Mouse (Mus musculus): ENCODE results near the gene Ttc28. TPM values are rescaled to one million over a fixed set of nuclear protein-coding genes. Genes with fewer than 3 reads are reported as not detected.

Gene Ttc28
- total and polyA plus RNA-seq, 2 experiments = 0.81 to 0.83 TPM

GRCm38 (mm10) chr5:111222820-111223219, 343.2 kb downstream of the Ttc28 start:
- no peak for DNase-seq (ENCODE audit: extremely low read depth, low read depth, low spot score)
- H3K9ac ChIP-seq (ENCODE audit: low read depth, low read length) = no peak overlapping the region
- TF ChIP-seq POLR2A (IDR thresholded peaks at IDR 0.05; ENCODE audit: extremely low read depth, insufficient read depth, low read length) (no peak), CTCF (IDR thresholded peaks at IDR 0.05; ENCODE audit: low read depth, low read length) (no peak)
- WGBS = 47% methylated on average over 11 of the region's 11 CpGs
- no peaks in the 10 kb centered on the region for H3K27me3 ChIP-seq (ENCODE audit: control insufficient read depth, insufficient read depth, low read length)
- 0 out of 2 replicates have a peak, but pooled peaks cover 3% of the 10 kb centered on the region for H3K4me1 ChIP-seq (ENCODE audit: control insufficient read depth, insufficient read depth, low read length)
- H3K27ac ChIP-seq (replicated peaks; ENCODE audit: insufficient read depth, low read depth, low read length) = no peak overlapping the region
- no peak overlapping the region for H3K4me3 ChIP-seq (ENCODE audit: insufficient read depth, low read depth, low read length)
- H3K36me3 ChIP-seq (ENCODE audit: control insufficient read depth, insufficient read depth, low read length) = no peaks in the 10 kb centered on the region
- no peaks in the 10 kb centered on the region for H3K79me2 ChIP-seq (ENCODE audit: control insufficient read depth, insufficient read depth, low read length)

GRCm38 (mm10) chr5:111225306-111225705, 345.7 kb downstream of the Ttc28 start:
- H3K4me1 ChIP-seq (ENCODE audit: control insufficient read depth, insufficient read depth, low read length) = peaks cover 5% of the 10 kb centered on the region; the same call in 1 of the 2 replicates
- TF ChIP-seq CTCF (IDR thresholded peaks at IDR 0.05; ENCODE audit: low read depth, low read length) (no peak), POLR2A (IDR thresholded peaks at IDR 0.05; ENCODE audit: extremely low read depth, insufficient read depth, low read length) (no peak)
- no peak for DNase-seq (ENCODE audit: extremely low read depth, low read depth, low spot score)
- 93% methylated on average over 11 of the region's 11 CpGs for WGBS
- no peaks in the 10 kb centered on the region for H3K36me3 ChIP-seq (ENCODE audit: control insufficient read depth, insufficient read depth, low read length)
- H3K27ac ChIP-seq (replicated peaks; ENCODE audit: insufficient read depth, low read depth, low read length) = no peak overlapping the region
- H3K27me3 ChIP-seq (ENCODE audit: control insufficient read depth, insufficient read depth, low read length) = no peaks in the 10 kb centered on the region
- no peak overlapping the region for H3K9ac ChIP-seq (ENCODE audit: low read depth, low read length)
- H3K4me3 ChIP-seq (ENCODE audit: insufficient read depth, low read depth, low read length) = no peak overlapping the region
- no peaks in the 10 kb centered on the region for H3K79me2 ChIP-seq (ENCODE audit: control insufficient read depth, insufficient read depth, low read length)

- H3K9ac ChIP-seq (ENCODE audit: low read depth, low read length) = no peak overlapping the region
- H3K27me3 ChIP-seq (ENCODE audit: control insufficient read depth, insufficient read depth, low read length) = no peaks in the 10 kb centered on the region
- no peaks in the 10 kb centered on the region for H3K79me2 ChIP-seq (ENCODE audit: control insufficient read depth, insufficient read depth, low read length)
- H3K4me1 ChIP-seq (ENCODE audit: control insufficient read depth, insufficient read depth, low read length) = peaks cover 5% of the 10 kb centered on the region; the same call in 1 of the 2 replicates
- H3K36me3 ChIP-seq (ENCODE audit: control insufficient read depth, insufficient read depth, low read length) = no peaks in the 10 kb centered on the region
- TF ChIP-seq CTCF (IDR thresholded peaks at IDR 0.05; ENCODE audit: low read depth, low read length) = no peak
- no peak for TF ChIP-seq POLR2A (IDR thresholded peaks at IDR 0.05; ENCODE audit: extremely low read depth, insufficient read depth, low read length)
- no peak overlapping the region for H3K27ac ChIP-seq (replicated peaks; ENCODE audit: insufficient read depth, low read depth, low read length)
- 81% methylated on average over 10 of the region's 10 CpGs for WGBS
- no peak for DNase-seq (ENCODE audit: extremely low read depth, low read depth, low spot score)
- no peak overlapping the region for H3K4me3 ChIP-seq (ENCODE audit: insufficient read depth, low read depth, low read length)
Observed at GRCm38 (mm10) chr5:111226486-111226885, 346.9 kb downstream of the Ttc28 start.

- no peak for TF ChIP-seq CTCF (IDR thresholded peaks at IDR 0.05; ENCODE audit: low read depth, low read length)
- TF ChIP-seq POLR2A (IDR thresholded peaks at IDR 0.05; ENCODE audit: extremely low read depth, insufficient read depth, low read length) = no peak
- WGBS = 75% methylated on average over 5 of the region's 5 CpGs
- H3K4me1 ChIP-seq (ENCODE audit: control insufficient read depth, insufficient read depth, low read length) = peaks cover 5% of the 10 kb centered on the region; the same call in 1 of the 2 replicates
- no peak overlapping the region for H3K4me3 ChIP-seq (ENCODE audit: insufficient read depth, low read depth, low read length)
- H3K79me2 ChIP-seq (ENCODE audit: control insufficient read depth, insufficient read depth, low read length) = no peaks in the 10 kb centered on the region
- H3K27ac ChIP-seq (replicated peaks; ENCODE audit: insufficient read depth, low read depth, low read length) = peak overlapping the region; percentile 28
- H3K9ac ChIP-seq (ENCODE audit: low read depth, low read length) = no peak overlapping the region
- DNase-seq (ENCODE audit: extremely low read depth, low read depth, low spot score) = no peak
- H3K36me3 ChIP-seq (ENCODE audit: control insufficient read depth, insufficient read depth, low read length) = no peaks in the 10 kb centered on the region
- H3K27me3 ChIP-seq (ENCODE audit: control insufficient read depth, insufficient read depth, low read length) = no peaks in the 10 kb centered on the region
Observed at GRCm38 (mm10) chr5:111227850-111228249, 348.2 kb downstream of the Ttc28 start.

GRCm38 (mm10) chr5:111228302-111229040, 348.9 kb downstream of the Ttc28 start:
- no peaks in the 10 kb centered on the region for H3K36me3 ChIP-seq (ENCODE audit: control insufficient read depth, insufficient read depth, low read length)
- H3K4me3 ChIP-seq (ENCODE audit: insufficient read depth, low read depth, low read length) = no peak overlapping the region
- H3K4me1 ChIP-seq (ENCODE audit: control insufficient read depth, insufficient read depth, low read length) = peaks cover 5% of the 10 kb centered on the region; the same call in 1 of the 2 replicates
- TF ChIP-seq CTCF (IDR thresholded peaks at IDR 0.05; ENCODE audit: low read depth, low read length) = no peak
- no peak for TF ChIP-seq POLR2A (IDR thresholded peaks at IDR 0.05; ENCODE audit: extremely low read depth, insufficient read depth, low read length)
- H3K79me2 ChIP-seq (ENCODE audit: control insufficient read depth, insufficient read depth, low read length) = no peaks in the 10 kb centered on the region
- H3K27me3 ChIP-seq (ENCODE audit: control insufficient read depth, insufficient read depth, low read length) = no peaks in the 10 kb centered on the region
- peak overlapping the region; percentile 60 for H3K27ac ChIP-seq (replicated peaks; ENCODE audit: insufficient read depth, low read depth, low read length)
- 0 out of 2 replicates have a peak overlapping the region, but pooled peaks have one; percentile 10 for H3K9ac ChIP-seq (ENCODE audit: low read depth, low read length)
- DNase-seq (ENCODE audit: extremely low read depth, low read depth, low spot score) = peak; percentile 12
- 68% methylated on average over 14 of the region's 14 CpGs for WGBS

- Histone ChIP-seq H3K27ac (replicated peaks; ENCODE audit: insufficient read depth, low read depth, low read length) (peak overlapping the region; percentile 60; the same call in 1 of the 2 replicates), H3K4me1 (ENCODE audit: control insufficient read depth, insufficient read depth, low read length) (peaks cover 5% of the 10 kb centered on the region; the same call in 1 of the 2 replicates), H3K4me3 (ENCODE audit: insufficient read depth, low read depth, low read length) (no peak overlapping the region), H3K79me2 (ENCODE audit: control insufficient read depth, insufficient read depth, low read length) (no peaks in the 10 kb centered on the region), H3K36me3 (ENCODE audit: control insufficient read depth, insufficient read depth, low read length) (no peaks in the 10 kb centered on the region), H3K9ac (ENCODE audit: low read depth, low read length) (no peak overlapping the region), H3K27me3 (ENCODE audit: control insufficient read depth, insufficient read depth, low read length) (no peaks in the 10 kb centered on the region)
- 72% methylated on average over 12 of the region's 12 CpGs for WGBS
- no peak for DNase-seq (ENCODE audit: extremely low read depth, low read depth, low spot score)
- TF ChIP-seq CTCF (IDR thresholded peaks at IDR 0.05; ENCODE audit: low read depth, low read length) = no peak
- no peak for TF ChIP-seq POLR2A (IDR thresholded peaks at IDR 0.05; ENCODE audit: extremely low read depth, insufficient read depth, low read length)
Observed at GRCm38 (mm10) chr5:111229041-111229394, 349.4 kb downstream of the Ttc28 start.
